Comparison of ENCODE assay signal across 20 mouse cellular contexts in genomic region chr5:128894921-128895320, GRCm38 (mm10). TPM values are rescaled to one million over a fixed set of nuclear protein-coding genes. Genes with fewer than 3 reads are reported as not detected.
"Had no signal": no experiment of that assay in that cellular context is flagged by ENCODE, and none has a peak within 500 bp of the region (broad histone marks: within the 10 kb centered on the region; RNA-seq: fewer than 3 reads in every experiment).

No protein-coding gene starts in this region.

- H3K4me3 ChIP-seq: midbrain, embryonic 10.5 days; midbrain, embryonic 13.5 days; midbrain, embryonic 15.5 days; myocyte; neural tube, embryonic 13.5 days; neural tube, embryonic 15.5 days had no signal

- H3K27ac ChIP-seq: midbrain, embryonic 10.5 days; midbrain, embryonic 13.5 days; midbrain, embryonic 15.5 days; neural tube, embryonic 13.5 days; neural tube, embryonic 15.5 days had no signal

- DNase-seq: lung, adult 18-20 months; lung, embryonic 14.5 days; lung, postnatal 10 days; lung, postnatal 4 days; retina, postnatal 1 day; right cerebral cortex, adult 18-20 months; right cerebral cortex, postnatal 25 days; right cerebral cortex, postnatal 4 days; spleen, adult 18-20 months; thymus, adult 2 months; thymus, postnatal 25 days; thymus, postnatal 4 days had no signal

RNA-seq across cellular contexts. Expression of gene Rimbp2, which starts 58.4 kb away (rescaled TPM):
- total RNA-seq: megakaryocyte, adult 5-6 weeks; megakaryocyte-erythroid progenitor cell, adult 5-6 weeks had no signal
